In the genomic region with DNA sequence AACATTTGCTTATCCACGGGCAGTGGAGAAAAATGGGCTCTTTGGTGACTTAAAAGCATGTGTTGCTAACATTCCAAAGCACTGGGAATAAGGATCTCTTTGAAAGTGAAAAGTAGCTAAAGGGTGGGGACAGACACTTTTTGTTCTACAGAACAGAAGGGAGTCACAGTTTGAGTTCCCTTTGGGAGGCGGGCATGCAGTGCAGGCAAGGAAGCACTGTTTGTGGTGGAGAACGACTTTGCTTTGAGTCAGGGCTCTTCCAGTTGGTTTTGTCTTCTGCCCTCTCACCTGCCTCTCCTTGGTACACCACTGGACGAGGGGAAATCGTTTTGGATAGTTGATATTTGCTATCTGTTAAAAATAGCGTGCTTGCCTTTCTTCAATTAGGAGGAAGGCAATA, we compare ENCODE assay signal across 8 mouse cellular contexts. TPM values are rescaled to one million over a fixed set of nuclear protein-coding genes. Genes with fewer than 3 reads are reported as not detected.
DNase-seq lines count a peak whose midpoint lies in the region; ATAC-seq lines count a peak whose summit lies in the region.

No protein-coding gene starts in this region.

- no peak overlapping the region for H3K4me3 ChIP-seq in midbrain, embryonic 11.5 days (ENCODE audit: low read depth, low read length)

- no peaks in the 10 kb centered on the region for H3K9me3 ChIP-seq in midbrain, embryonic 11.5 days (ENCODE audit: control insufficient read depth, low read length)

- no peak overlapping the region for H3K4me2 ChIP-seq in midbrain, embryonic 11.5 days

- peak; percentile 88 for ATAC-seq in frontal cortex, adult (ENCODE audit: low TSS enrichment)
- ATAC-seq in midbrain, embryonic 11.5 days (ENCODE audit: low FRiP score) = 0 out of 2 replicates have a peak, but pooled peaks have one; percentile 22
- ATAC-seq in erythroblast, adult 5-6 weeks (replicated peaks; ENCODE audit: low FRiP score, poor library complexity, severe bottlenecking) = no peak

- no peaks in the 10 kb centered on the region; the same call in 1 of the 2 replicates for H3K4me1 ChIP-seq in midbrain, embryonic 11.5 days (ENCODE audit: control insufficient read depth, insufficient read depth, low read length)

- WGBS in midbrain, embryonic 11.5 days = 42% methylated on average over 6 of the region's 6 CpGs

- no peaks in the 10 kb centered on the region for H3K27me3 ChIP-seq in midbrain, embryonic 11.5 days (ENCODE audit: control insufficient read depth, insufficient read depth, low read length)

- no peaks in the 10 kb centered on the region for H3K36me3 ChIP-seq in midbrain, embryonic 11.5 days (ENCODE audit: control insufficient read depth, insufficient read depth, low read length)

- no peak overlapping the region for H3K9ac ChIP-seq in midbrain, embryonic 11.5 days (ENCODE audit: low read length)

- no peak for DNase-seq in frontal cortex, postnatal 25 days (ENCODE audit: low spot score in 2 of 2)
- peak; percentile 9 for DNase-seq in right cerebral cortex, postnatal 14 days
- DNase-seq in right cerebral cortex, postnatal 4 days = no peak
- peak; percentile 84 for DNase-seq in midbrain, embryonic 11.5 days (ENCODE audit: low spot score, missing footprints)
- DNase-seq in thymus, postnatal 25 days = no peak
- no peak for DNase-seq in thymus, postnatal 14 days

- H3K27ac ChIP-seq in midbrain, embryonic 11.5 days (ENCODE audit: low read depth, low read length) = no peak overlapping the region

RNA-seq across cellular contexts. Expression of a gene that starts 49.7 kb away (rescaled TPM):
- 5.8 and 7.2 TPM in 2 replicates for polyA plus RNA-seq in midbrain, embryonic 11.5 days (2014; fragmentation: Nextera tagmentation; extraction: Ambion mirVana)
- total RNA-seq in erythroblast, adult 5-6 weeks (2015; ENCODE audit: low replicate concordance) = 5.6 TPM in 1 of 2 replicates, not detected in the other
- total RNA-seq in erythroblast, adult 5-6 weeks (2017; ENCODE audit: low replicate concordance) = 0.84 and 2.3 TPM in 2 replicates

Comparison
In these comparisons a context has a peak if more than half of its experiments do, and no peak if none do; other contexts are left out.
1. DNase-seq: peak in right cerebral cortex, postnatal 14 days (single experiment) and midbrain, embryonic 11.5 days (single experiment); none in frontal cortex, postnatal 25 days (0 of 2), right cerebral cortex, postnatal 4 days (single experiment), thymus, postnatal 25 days (single experiment) and thymus, postnatal 14 days (single experiment).